Mouse (Mus musculus): ENCODE measurements around the gene Tert.

Gene Tert

GRCm38 (mm10) chr13:73677853-73678252 lies 51.1 kb downstream of the Tert start, which contains the start of gene Slc6a18:
Gene Slc6a18 (minus strand): TSS chr13:73678023.
- DNase-seq (ENCODE audit: low spot score) = no peak

- no peak for DNase-seq (ENCODE audit: low spot score)
Observed at GRCm38 (mm10) chr13:73679311-73679710, 52.6 kb downstream of the Tert start.

- no peak for DNase-seq (ENCODE audit: low spot score)
Observed at GRCm38 (mm10) chr13:73680394-73680793, 53.7 kb downstream of the Tert start.

GRCm38 (mm10) chr13:73682226-73682625 lies 55.5 kb downstream of the Tert start:
- DNase-seq (ENCODE audit: low spot score) = no peak

- DNase-seq (ENCODE audit: low spot score) = peak; percentile 11
Observed at GRCm38 (mm10) chr13:73683682-73684081, 57.0 kb downstream of the Tert start.

GRCm38 (mm10) chr13:73684412-73684811 lies 57.7 kb downstream of the Tert start:
- no peak for DNase-seq (ENCODE audit: low spot score)

- DNase-seq (ENCODE audit: low spot score) = no peak
Observed at GRCm38 (mm10) chr13:73685502-73685901, 58.8 kb downstream of the Tert start.

GRCm38 (mm10) chr13:73687601-73688000 lies 60.9 kb downstream of the Tert start:
- no peak for DNase-seq (ENCODE audit: low spot score)

GRCm38 (mm10) chr13:73688934-73689333 lies 62.2 kb downstream of the Tert start:
- no peak for DNase-seq (ENCODE audit: low spot score)

- DNase-seq (ENCODE audit: low spot score) = peak; percentile 73
Observed at GRCm38 (mm10) chr13:73692249-73692868, 65.6 kb downstream of the Tert start.

- no peak for DNase-seq (ENCODE audit: low spot score)
Observed at GRCm38 (mm10) chr13:73693333-73693732, 66.6 kb downstream of the Tert start.

GRCm38 (mm10) chr13:73694972-73695371 lies 68.3 kb downstream of the Tert start:
- no peak for DNase-seq (ENCODE audit: low spot score)

- DNase-seq (ENCODE audit: low spot score) = no peak
Observed at GRCm38 (mm10) chr13:73696529-73696928, 69.8 kb downstream of the Tert start.

Measured in ovary, postnatal 36 days (tissue).